Mouse (Mus musculus) megakaryocyte, adult 5-6 weeks (primary cell): ENCODE measurements around the gene Myom3. TPM values are rescaled to one million over a fixed set of nuclear protein-coding genes. Genes with fewer than 3 reads are reported as not detected.

ENCODE experiments used
- ATAC-seq: 2 replicates; pipeline ENCODE4 v1.8.0; 2016; ENCODE audit warnings: mild to moderate bottlenecking, inconsistent platforms; ENCODE audit not compliant: poor library complexity, severe bottlenecking
- total RNA-seq, 2 experiments: library from RNA; stranded (forward) in 1 of 2; stranded (reverse) in 1 of 2; fragments of 153-499, 151-499 nt in 1 of 2; fragments of 221-1000, 200-1000 nt in 1 of 2; gene quantifications; 2 replicates each; pipeline versions ENCODE4 v1.2.3 to v1.2.4; 2015 to 2017

Myom3 gene
- total RNA-seq (2015) (not detected in 2 replicates), total RNA-seq (2017) (not detected in 2 replicates)

GRCm38 (mm10) chr4:135759356-135759976 lies at the start of gene Myom3:
Myom3 (plus strand) TSS chr4:135759715.
- no peak for ATAC-seq

- ATAC-seq = no peak
These were observed 49.1 kb upstream of the Myom3 start for GRCm38 (mm10) chr4:135710392-135710791.

- no peak for ATAC-seq
These were observed 44.7 kb upstream of the Myom3 start for GRCm38 (mm10) chr4:135714776-135715175.

GRCm38 (mm10) chr4:135716438-135716837 lies 43.1 kb upstream of the Myom3 start:
- peak; percentile 62; the same call in 1 of the 2 replicates for ATAC-seq

GRCm38 (mm10) chr4:135722540-135723290 lies 36.8 kb upstream of the Myom3 start:
- no peak for ATAC-seq

GRCm38 (mm10) chr4:135726416-135726815 lies 33.1 kb upstream of the Myom3 start:
- ATAC-seq = no peak

GRCm38 (mm10) chr4:135727817-135728216 lies 31.7 kb upstream of the Myom3 start, which contains the start of gene Il22ra1:
Il22ra1 (plus strand) TSS chr4:135728172.
- no peak for ATAC-seq

GRCm38 (mm10) chr4:135730204-135730603 lies 29.3 kb upstream of the Myom3 start:
- ATAC-seq = no peak

GRCm38 (mm10) chr4:135730951-135731350 lies 28.6 kb upstream of the Myom3 start:
- ATAC-seq = no peak

- ATAC-seq = no peak
These were observed 25.6 kb upstream of the Myom3 start for GRCm38 (mm10) chr4:135733901-135734300.

- no peak for ATAC-seq
These were observed 22.6 kb upstream of the Myom3 start for GRCm38 (mm10) chr4:135736903-135737302.

- ATAC-seq = no peak
These were observed 21.3 kb upstream of the Myom3 start for GRCm38 (mm10) chr4:135738237-135738636.

- ATAC-seq = no peak
These were observed 20.4 kb upstream of the Myom3 start for GRCm38 (mm10) chr4:135739148-135739547.

GRCm38 (mm10) chr4:135739672-135740071 lies 19.8 kb upstream of the Myom3 start:
- ATAC-seq = no peak

GRCm38 (mm10) chr4:135743520-135743919 lies 16.0 kb upstream of the Myom3 start:
- ATAC-seq = no peak

GRCm38 (mm10) chr4:135744726-135745448 lies 14.6 kb upstream of the Myom3 start:
- no peak for ATAC-seq

- no peak for ATAC-seq
These were observed 13.9 kb upstream of the Myom3 start for GRCm38 (mm10) chr4:135745613-135746012.

- no peak for ATAC-seq
These were observed 8.6 kb upstream of the Myom3 start for GRCm38 (mm10) chr4:135750896-135751295.

- no peak for ATAC-seq
These were observed 7.3 kb upstream of the Myom3 start for GRCm38 (mm10) chr4:135752106-135752778.

GRCm38 (mm10) chr4:135752779-135753164 lies 6.7 kb upstream of the Myom3 start:
- ATAC-seq = no peak

GRCm38 (mm10) chr4:135758331-135758730 lies 1.2 kb upstream of the Myom3 start:
- no peak for ATAC-seq
